Mouse (Mus musculus) neural tube, embryonic 15.5 days (tissue): ENCODE measurements around the gene Lyrm7. TPM values are rescaled to one million over a fixed set of nuclear protein-coding genes. Genes with fewer than 3 reads are reported as not detected.

ENCODE experiments used
- ATAC-seq: fragments of 200-750 bp; cut with Nextera tagmentation; 2 replicates; pipeline ENCODE4 v1.8.0; 2017; ENCODE audit warnings: mild to moderate bottlenecking, moderate TSS enrichment, moderate library complexity; ENCODE audit not compliant: low FRiP score
- H3K27ac ChIP-seq: fragments of 300-500 bp; sonication (generic); replicated peaks from 2 replicates; pipeline ENCODE4 v1.5.1; 2015; ENCODE audit warnings: mild to moderate bottlenecking, inconsistent platforms
- H3K27me3 ChIP-seq: fragments of 300-500 bp; sonication (generic); replicated peaks from 2 replicates; pipeline ENCODE4 v1.6.1; 2015; ENCODE audit warnings: inconsistent platforms
- H3K36me3 ChIP-seq: fragments of 300-500 bp; sonication (generic); 2 replicates; pipeline ENCODE4 v1.6.1; 2015; ENCODE audit warnings: inconsistent platforms
- H3K4me1 ChIP-seq: fragments of 300-500 bp; sonication (generic); 2 replicates; pipeline ENCODE4 v1.6.1; 2015; ENCODE audit warnings: inconsistent platforms
- H3K4me2 ChIP-seq: fragments of 300-500 bp; sonication (generic); 2 replicates; pipeline ENCODE4 v1.6.1; 2015; ENCODE audit warnings: inconsistent platforms, mild to moderate bottlenecking, moderate library complexity
- H3K4me3 ChIP-seq: fragments of 300-500 bp; sonication (generic); replicated peaks from 2 replicates; pipeline ENCODE4 v1.5.1; 2015; ENCODE audit warnings: mild to moderate bottlenecking, inconsistent platforms
- H3K9ac ChIP-seq: fragments of 300-500 bp; sonication (generic); replicated peaks from 2 replicates; pipeline ENCODE4 v1.6.1; 2015; ENCODE audit warnings: mild to moderate bottlenecking, inconsistent platforms
- H3K9me3 ChIP-seq: fragments of 300-500 bp; sonication (generic); replicated peaks from 2 replicates; pipeline ENCODE4 v1.6.1; 2016; ENCODE audit warnings: inconsistent platforms
- WGBS: fragments of 180-500 bp; shearing (Covaris S2); methylation state at CpG from one replicate; pipeline ENCODE4 v1.1.7; 2015; ENCODE audit warnings: mixed read lengths; 5-methylcytosine and 5-hydroxymethylcytosine counted together
- polyA plus RNA-seq: library from polyadenylated mRNA; unstranded; fragments of >200 nt; fragmentation: Nextera tagmentation; extraction: Ambion mirVana; gene quantifications from 2 replicates; pipeline ENCODE4 v1.2.1, GENCODE M21; 2015

The Lyrm7 gene
- polyA plus RNA-seq, 1 experiment from 2014 or later, result 11.8 TPM

DNA sequence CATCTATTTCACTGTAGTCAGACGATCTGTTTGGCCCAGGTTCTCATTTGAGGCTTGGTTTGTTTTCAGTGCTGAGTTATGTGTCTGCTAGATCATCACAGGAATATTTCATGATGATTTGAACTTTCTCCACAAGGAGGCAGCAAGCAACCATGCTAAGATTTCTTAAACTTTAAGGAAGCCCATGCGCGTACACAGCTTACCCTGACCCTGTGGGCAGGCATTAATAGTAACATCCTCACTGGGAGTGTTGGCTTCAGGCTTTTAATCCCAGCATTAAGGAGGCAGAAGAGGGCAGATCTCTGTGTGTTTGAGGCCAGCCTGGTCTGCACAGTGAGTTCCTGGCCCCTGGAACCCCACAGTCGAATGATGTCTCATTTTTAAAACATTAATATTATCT, 18.7 kb upstream of the Lyrm7 start:
- H3K4me2 ChIP-seq, result no peak overlapping the region
- no peaks in the 10 kb centered on the region for H3K27me3 ChIP-seq
- H3K4me1 ChIP-seq, result no peaks in the 10 kb centered on the region
- H3K36me3 ChIP-seq, result peaks cover under 1% of the 10 kb centered on the region; the same call in 1 of the 2 replicates
- H3K9ac ChIP-seq, result no peak overlapping the region
- no peak overlapping the region for H3K27ac ChIP-seq
- WGBS, result 39% methylated on average over 4 of the region's 4 CpGs
- ATAC-seq, result no peak; the same call in 1 of the 2 replicates
- no peaks in the 10 kb centered on the region for H3K9me3 ChIP-seq
- no peak overlapping the region for H3K4me3 ChIP-seq

DNA sequence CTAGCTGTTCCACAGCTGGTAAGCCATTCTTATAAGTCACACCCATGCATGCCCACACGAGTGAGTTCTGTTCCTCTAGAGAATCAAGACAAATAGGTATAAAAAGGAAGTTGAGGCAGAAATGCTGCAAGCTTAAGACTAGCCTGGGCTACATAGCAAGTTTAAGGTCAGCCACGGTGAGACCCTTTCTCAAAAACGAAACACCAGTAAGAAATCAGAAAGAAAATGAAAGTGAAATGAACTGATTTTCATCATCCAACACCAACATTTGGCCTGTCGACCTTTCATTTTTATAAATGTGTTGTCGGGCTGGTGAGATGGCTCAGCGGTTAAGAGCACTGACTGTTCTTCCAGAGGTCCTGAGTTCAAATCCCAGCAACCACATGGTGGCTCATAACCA, 18.2 kb upstream of the Lyrm7 start:
- Histone ChIP-seq H3K36me3 (peaks cover 6% of the 10 kb centered on the region), H3K4me1 (no peaks in the 10 kb centered on the region), H3K9ac (no peak overlapping the region), H3K4me2 (no peak overlapping the region), H3K4me3 (no peak overlapping the region), H3K27me3 (no peaks in the 10 kb centered on the region), H3K27ac (no peak overlapping the region), H3K9me3 (no peaks in the 10 kb centered on the region)
- no peak for ATAC-seq
- WGBS, result 87% methylated on average over 6 of the region's 6 CpGs

DNA sequence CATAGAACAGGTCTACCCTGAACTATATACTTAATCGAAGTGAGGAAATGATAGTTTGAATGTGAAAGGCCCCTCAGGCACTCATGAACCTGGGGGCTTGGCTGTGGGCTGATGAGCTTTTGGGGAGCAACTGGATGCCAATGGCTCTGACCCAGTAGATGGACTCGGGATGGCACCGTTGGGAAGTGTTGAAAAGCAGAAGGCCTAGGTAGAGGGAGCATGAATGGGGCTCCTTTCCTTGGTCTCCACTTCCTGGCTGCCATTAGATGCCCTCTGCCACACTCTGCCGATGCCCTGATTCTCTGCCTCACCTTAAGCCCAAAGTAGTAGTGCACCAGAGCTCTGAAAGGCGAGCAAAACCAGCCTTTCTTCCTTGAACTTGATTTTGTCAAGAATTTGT, 15.3 kb upstream of the Lyrm7 start:
- H3K4me3 ChIP-seq, result no peak overlapping the region
- H3K27me3 ChIP-seq, result no peaks in the 10 kb centered on the region
- H3K36me3 ChIP-seq, result peaks cover 31% of the 10 kb centered on the region
- H3K4me1 ChIP-seq, result no peaks in the 10 kb centered on the region
- H3K27ac ChIP-seq, result no peak overlapping the region
- no peaks in the 10 kb centered on the region for H3K9me3 ChIP-seq
- 96% methylated on average over 5 of the region's 5 CpGs for WGBS
- no peak for ATAC-seq
- no peak overlapping the region for H3K9ac ChIP-seq
- H3K4me2 ChIP-seq, result no peak overlapping the region

DNA sequence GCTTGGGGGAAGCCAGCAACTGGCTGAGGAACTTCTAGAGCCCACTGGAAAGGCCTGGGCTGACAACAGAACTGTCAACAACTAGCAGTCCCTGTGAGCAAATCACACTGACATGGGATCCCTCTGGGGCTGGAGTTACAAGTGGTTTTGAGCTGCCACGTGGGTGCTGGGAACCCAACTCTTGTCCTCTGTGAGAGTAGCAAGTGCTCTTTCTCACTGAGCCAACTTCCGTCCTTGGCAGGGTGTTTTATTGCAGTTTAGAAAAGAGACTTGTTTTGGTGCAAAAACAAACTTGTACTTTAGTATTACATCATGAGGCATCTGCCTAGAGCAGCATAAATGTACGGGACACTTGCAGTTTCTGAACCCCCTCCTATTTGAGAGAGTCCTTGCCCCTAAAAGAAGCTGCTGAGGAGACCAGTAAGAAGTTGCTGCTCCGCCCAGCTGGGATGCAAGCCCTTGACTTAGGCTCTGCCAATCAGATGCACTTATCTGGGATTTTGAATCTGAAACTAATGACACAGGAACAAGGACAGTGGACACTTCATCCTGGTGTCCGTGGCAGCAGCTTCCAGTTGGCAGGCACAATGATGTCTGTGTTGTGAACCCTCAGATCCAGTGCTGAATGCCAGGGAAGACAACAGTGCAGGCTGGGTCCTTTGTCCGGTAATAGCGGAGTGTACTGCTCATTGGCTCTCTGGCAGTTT, 11.3 kb upstream of the Lyrm7 start:
- H3K9ac ChIP-seq, result no peak overlapping the region
- H3K4me2 ChIP-seq, result no peak overlapping the region
- peak overlapping the region; percentile 9 for H3K27ac ChIP-seq
- no peaks in the 10 kb centered on the region for H3K9me3 ChIP-seq
- no peak overlapping the region for H3K4me3 ChIP-seq
- 63% methylated on average over 7 of the region's 7 CpGs for WGBS
- ATAC-seq, result no peak
- H3K36me3 ChIP-seq, result peaks cover 46% of the 10 kb centered on the region
- H3K4me1 ChIP-seq, result peaks cover 26% of the 10 kb centered on the region
- H3K27me3 ChIP-seq, result no peaks in the 10 kb centered on the region

DNA sequence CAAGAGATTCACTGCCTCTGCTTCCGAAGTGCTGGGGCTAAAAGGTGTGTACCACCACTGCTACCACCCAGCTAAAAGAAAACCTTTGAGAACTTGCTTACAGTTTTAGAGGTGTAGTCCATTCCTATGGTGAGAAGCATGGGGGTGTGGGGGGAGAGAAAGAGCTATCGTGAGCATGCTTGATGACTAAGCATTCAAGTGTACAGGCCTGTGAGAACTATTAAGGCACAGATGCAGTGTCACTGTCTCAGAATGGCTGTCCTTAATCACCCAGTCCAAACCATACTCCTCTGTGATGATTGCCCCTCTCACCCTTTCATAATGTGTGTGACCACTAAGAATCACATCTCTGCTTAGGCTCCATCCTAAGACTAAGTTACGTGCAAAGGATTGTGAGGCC, 8.6 kb upstream of the Lyrm7 start:
- Histone ChIP-seq H3K9me3 (no peaks in the 10 kb centered on the region), H3K4me2 (peak overlapping the region; percentile 70; the same call in 1 of the 2 replicates), H3K4me1 (peaks cover 31% of the 10 kb centered on the region), H3K27me3 (no peaks in the 10 kb centered on the region), H3K4me3 (no peak overlapping the region), H3K9ac (peak overlapping the region; percentile 14; the same call in 1 of the 2 replicates), H3K36me3 (peaks cover 45% of the 10 kb centered on the region), H3K27ac (no peak overlapping the region)
- no peak for ATAC-seq
- WGBS, result 59% methylated on average over 3 of the region's 3 CpGs

DNA sequence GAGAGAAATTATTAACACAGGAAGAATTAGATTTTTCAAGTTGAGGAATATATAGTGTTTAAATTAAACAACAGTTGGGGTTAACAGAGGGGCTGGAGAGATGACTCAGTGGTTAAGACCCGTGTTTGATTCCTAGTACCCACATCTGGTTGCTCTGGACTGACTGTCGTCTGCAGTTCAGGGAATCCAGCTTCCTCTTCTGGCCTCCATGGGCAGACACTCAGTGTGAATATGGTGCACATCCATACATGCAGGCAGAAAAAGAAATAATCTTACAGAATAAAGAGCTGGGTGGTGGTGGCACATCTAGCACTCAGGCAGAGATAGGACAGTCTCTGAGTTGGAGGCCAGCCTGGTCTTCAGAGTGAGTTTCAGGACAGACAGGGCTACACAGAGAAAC, 7.7 kb upstream of the Lyrm7 start:
- Histone ChIP-seq H3K27me3 (no peaks in the 10 kb centered on the region), H3K4me3 (no peak overlapping the region), H3K4me2 (peak overlapping the region; percentile 70), H3K4me1 (peaks cover 31% of the 10 kb centered on the region), H3K9ac (no peak overlapping the region), H3K27ac (no peak overlapping the region), H3K36me3 (peaks cover 36% of the 10 kb centered on the region), H3K9me3 (no peaks in the 10 kb centered on the region)
- ATAC-seq, result no peak
- 81% methylated on average over 2 of the region's 2 CpGs for WGBS

DNA sequence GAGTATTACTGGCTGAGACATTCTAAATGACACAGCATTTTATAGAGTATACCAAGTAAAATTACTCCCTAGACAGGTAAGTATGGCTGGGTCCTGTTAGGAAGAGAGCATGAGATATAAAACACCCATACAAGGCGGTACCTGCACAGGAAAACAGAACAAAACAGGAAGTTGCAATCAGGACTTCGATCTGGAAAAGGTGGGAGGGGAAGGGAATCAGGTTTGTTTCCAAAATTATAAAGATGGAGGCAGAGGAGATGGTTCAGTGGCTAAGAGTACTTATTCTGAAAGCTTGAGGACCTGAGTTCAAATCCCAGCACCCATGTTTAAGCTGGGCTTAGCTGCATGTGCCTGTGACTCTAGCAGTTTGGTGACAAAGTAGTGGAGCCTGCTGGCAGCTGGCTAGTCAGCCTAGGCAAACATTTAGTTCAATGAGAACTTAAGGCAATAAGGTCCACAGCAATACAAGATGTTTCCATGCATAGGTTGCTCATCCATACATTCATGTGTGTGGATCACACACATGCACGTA, 7.3 kb upstream of the Lyrm7 start:
- Histone ChIP-seq H3K4me2 (peak overlapping the region; percentile 70), H3K27ac (no peak overlapping the region), H3K36me3 (peaks cover 33% of the 10 kb centered on the region), H3K4me1 (peaks cover 33% of the 10 kb centered on the region), H3K9ac (no peak overlapping the region), H3K27me3 (no peaks in the 10 kb centered on the region), H3K9me3 (no peaks in the 10 kb centered on the region), H3K4me3 (peak overlapping the region; percentile 95)
- no peak for ATAC-seq
- WGBS, result 87% methylated on average over 3 of the region's 3 CpGs

DNA sequence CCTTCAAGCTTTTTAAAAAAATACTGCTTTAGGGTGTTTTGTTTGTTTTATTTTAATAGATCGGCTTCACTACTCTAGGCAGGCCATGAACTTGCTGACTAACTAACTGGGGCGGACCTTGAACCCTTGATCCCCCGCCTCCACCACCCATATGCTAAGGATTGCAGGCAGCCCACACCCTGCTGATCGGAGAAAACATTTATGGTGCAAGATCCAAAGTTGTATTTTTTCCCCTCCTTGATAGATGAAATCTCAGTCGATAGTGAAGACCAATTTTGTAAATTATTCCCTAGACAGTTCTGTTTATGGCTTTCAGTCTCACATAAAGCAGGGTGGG, 6.3 kb upstream of the Lyrm7 start:
- H3K27me3 ChIP-seq, result no peaks in the 10 kb centered on the region
- no peaks in the 10 kb centered on the region for H3K9me3 ChIP-seq
- under 1% methylated on average over 5 of the region's 5 CpGs for WGBS
- H3K4me2 ChIP-seq, result peak overlapping the region; percentile 70
- H3K36me3 ChIP-seq, result peaks cover 25% of the 10 kb centered on the region
- H3K27ac ChIP-seq, result peak overlapping the region; percentile 94
- H3K4me1 ChIP-seq, result peaks cover 37% of the 10 kb centered on the region
- H3K9ac ChIP-seq, result peak overlapping the region; percentile 97
- H3K4me3 ChIP-seq, result peak overlapping the region; percentile 95
- 0 out of 2 replicates have a peak, but pooled peaks have one; percentile 13 for ATAC-seq

DNA sequence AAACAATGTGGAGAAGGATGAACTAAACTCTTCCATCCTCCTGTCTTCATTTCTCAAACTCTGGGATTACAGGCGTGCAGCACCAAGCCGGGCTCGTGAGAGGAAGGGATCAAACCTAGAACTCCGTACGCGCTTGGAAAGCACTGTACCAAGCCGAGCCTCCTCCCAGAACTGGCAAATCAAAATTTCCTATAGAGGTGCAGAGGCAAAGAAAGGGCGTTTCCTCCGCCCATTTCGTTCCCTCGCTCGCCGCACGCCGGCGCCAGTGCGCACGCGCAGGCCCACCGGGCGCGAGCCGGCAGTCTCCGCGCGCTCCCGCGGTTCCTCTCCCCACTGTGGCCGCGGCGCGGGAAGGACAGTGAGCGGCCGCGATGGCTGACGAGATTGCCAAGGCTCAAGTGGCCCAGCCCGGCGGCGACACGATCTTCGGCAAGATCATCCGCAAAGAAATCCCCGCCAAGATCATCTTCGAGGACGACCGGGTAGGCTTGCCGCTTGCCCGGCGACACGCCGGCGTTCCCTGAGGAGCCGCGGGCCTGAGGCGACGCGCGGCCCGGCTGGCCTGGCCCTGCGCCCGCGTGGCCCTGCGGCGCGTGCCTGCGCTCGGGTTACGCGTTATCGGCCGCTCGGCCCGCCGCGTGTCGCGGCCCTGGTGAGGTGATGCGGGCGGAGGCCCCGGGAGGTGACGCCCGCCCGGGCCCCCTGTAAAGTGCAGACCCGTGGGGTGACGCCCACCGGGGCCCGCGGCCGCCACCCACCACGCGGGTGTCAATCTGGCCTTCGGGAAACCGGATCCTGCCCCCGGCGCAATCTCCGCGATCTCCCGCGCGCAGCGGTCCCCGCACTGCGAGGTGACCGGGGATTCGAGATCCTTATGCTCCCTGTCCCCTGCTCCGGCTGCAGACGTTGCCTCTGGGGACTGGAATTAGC, 5.7 kb upstream of the Lyrm7 start, which contains the start of gene Hint1:
Hint1 (plus strand) TSS at position 265 of the 930 bp plus-strand sequence.
- peak within 1 kb of the TSS; percentile 95 for H3K4me3 ChIP-seq
- H3K27me3 ChIP-seq, result no peaks in the 10 kb centered on the region
- H3K4me1 ChIP-seq, result peaks cover 37% of the 10 kb centered on the region
- H3K4me2 ChIP-seq, result peak within 1 kb of the TSS; percentile 70
- peaks cover 19% of the 10 kb centered on the region for H3K36me3 ChIP-seq
- peak; percentile 83 for ATAC-seq
- under 1% methylated on average over 82 of the region's 107 CpGs for WGBS
- H3K9me3 ChIP-seq, result no peaks in the 10 kb centered on the region
- H3K27ac ChIP-seq, result peak within 1 kb of the TSS; percentile 94
- peak within 1 kb of the TSS; percentile 97 for H3K9ac ChIP-seq

DNA sequence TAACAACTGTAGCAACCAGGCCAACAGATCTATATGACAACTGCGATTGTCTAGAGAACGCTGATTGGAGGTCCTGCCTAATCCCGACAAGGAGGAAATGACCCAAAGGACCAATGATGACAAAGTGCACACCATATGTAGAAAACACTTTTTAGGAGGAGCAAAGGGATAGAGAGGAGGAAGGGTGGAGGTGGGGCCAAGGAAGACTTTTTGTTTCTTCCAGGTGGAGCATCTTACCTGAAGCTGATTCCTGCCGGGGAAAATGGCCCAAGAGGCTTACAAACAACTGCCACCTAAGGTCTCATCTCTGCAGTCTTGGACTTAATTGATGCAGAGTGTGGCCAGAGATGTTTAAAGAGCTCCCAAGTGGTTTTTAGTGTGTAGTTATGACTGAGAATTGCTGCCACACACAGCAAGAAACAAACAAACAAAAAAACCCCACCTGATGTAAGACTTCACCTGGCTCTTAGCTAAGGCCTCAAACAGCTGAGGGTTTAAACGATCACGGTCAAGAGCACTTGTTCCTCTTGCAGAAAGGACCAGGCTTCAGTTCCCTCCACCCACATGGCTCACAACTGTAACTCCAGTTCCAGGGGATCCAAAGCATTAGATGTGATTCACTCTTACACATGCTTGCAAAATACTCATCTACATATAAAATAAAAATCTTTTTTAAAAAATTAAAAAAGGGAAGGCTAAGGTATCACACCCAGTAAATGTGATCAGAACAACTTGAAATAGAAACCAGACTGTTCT, 4.8 kb upstream of the Lyrm7 start:
- no peaks in the 10 kb centered on the region for H3K9me3 ChIP-seq
- peaks cover 11% of the 10 kb centered on the region for H3K36me3 ChIP-seq
- H3K4me1 ChIP-seq, result peaks cover 37% of the 10 kb centered on the region
- peak overlapping the region; percentile 95 for H3K4me3 ChIP-seq
- H3K4me2 ChIP-seq, result peak overlapping the region; percentile 70
- H3K9ac ChIP-seq, result peak overlapping the region; percentile 97
- 0 out of 2 replicates have a peak, but pooled peaks have one; percentile 6 for ATAC-seq
- H3K27me3 ChIP-seq, result no peaks in the 10 kb centered on the region
- peak overlapping the region; percentile 94 for H3K27ac ChIP-seq
- 77% methylated on average over 6 of the region's 6 CpGs for whole genome bisulfite sequencing
